Mouse (Mus musculus) adrenal gland, postnatal 10 days (tissue): Measurements from ENCODE around the gene Shld1. TPM values are rescaled to one million over a fixed set of nuclear protein-coding genes. Genes with fewer than 3 reads are reported as not detected.

Experiments
- DNase-seq: peaks from one replicate; pipeline ENCODE4 v3.0.0; 2021; ENCODE audit warnings: mixed read lengths
- total RNA-seq, 2 experiments: library from RNA; stranded (reverse); gene quantifications; 2 replicates each; pipeline ENCODE4 v1.2.3; 2021

Gene Shld1
- total RNA-seq, 2 experiments from 2014 or later: 7.6 to 9.9 TPM

- no peak for DNase-seq
These were observed 5.6 kb downstream of the Shld1 start for GRCm38 (mm10) chr2:132692320-132692719.

GRCm38 (mm10) chr2:132693980-132694379 is 7.2 kb downstream of the Shld1 start:
- DNase-seq: no peak

- DNase-seq: peak; percentile 37
These were observed 8.8 kb downstream of the Shld1 start for GRCm38 (mm10) chr2:132695358-132696093.

- peak; percentile 45 for DNase-seq
These were observed 9.8 kb downstream of the Shld1 start for GRCm38 (mm10) chr2:132696519-132696918.

GRCm38 (mm10) chr2:132697256-132697655 is 10.5 kb downstream of the Shld1 start:
- no peak for DNase-seq

GRCm38 (mm10) chr2:132697695-132698094 is 11.0 kb downstream of the Shld1 start:
- DNase-seq: no peak

GRCm38 (mm10) chr2:132698420-132698819 is 11.7 kb downstream of the Shld1 start:
- DNase-seq: peak; percentile 23

- no peak for DNase-seq
These were observed 14.2 kb downstream of the Shld1 start for GRCm38 (mm10) chr2:132700921-132701320.

- DNase-seq: peak; percentile 83
These were observed 14.7 kb downstream of the Shld1 start for GRCm38 (mm10) chr2:132701451-132701886.

- DNase-seq: peak; percentile 74
These were observed 18.7 kb downstream of the Shld1 start for GRCm38 (mm10) chr2:132705251-132705992.

GRCm38 (mm10) chr2:132706309-132706708 is 19.6 kb downstream of the Shld1 start:
- peak; percentile 29 for DNase-seq

GRCm38 (mm10) chr2:132710488-132710887 is 23.8 kb downstream of the Shld1 start:
- DNase-seq: no peak

GRCm38 (mm10) chr2:132712061-132712460 is 25.3 kb downstream of the Shld1 start:
- DNase-seq: no peak

- no peak for DNase-seq
These were observed 27.8 kb downstream of the Shld1 start for GRCm38 (mm10) chr2:132714522-132714921.

- no peak for DNase-seq
These were observed 28.2 kb downstream of the Shld1 start for GRCm38 (mm10) chr2:132714946-132715345.

- DNase-seq: no peak
These were observed 28.8 kb downstream of the Shld1 start for GRCm38 (mm10) chr2:132715421-132716070.

GRCm38 (mm10) chr2:132716154-132716553 is 29.4 kb downstream of the Shld1 start:
- peak; percentile 79 for DNase-seq

- DNase-seq: no peak
These were observed 30.3 kb downstream of the Shld1 start for GRCm38 (mm10) chr2:132716901-132717536.

GRCm38 (mm10) chr2:132717537-132717912 is 30.8 kb downstream of the Shld1 start:
- no peak for DNase-seq

GRCm38 (mm10) chr2:132720921-132721566 is 34.3 kb downstream of the Shld1 start:
- DNase-seq: no peak

GRCm38 (mm10) chr2:132721844-132722243 is 35.1 kb downstream of the Shld1 start:
- DNase-seq: no peak

- DNase-seq: no peak
These were observed 37.3 kb downstream of the Shld1 start for GRCm38 (mm10) chr2:132723958-132724431.
